Mouse (Mus musculus): ENCODE measurements around the gene Cep152.

- TF ChIP-seq CTCF (IDR thresholded peaks at IDR 0.05; ENCODE audit: borderline replicate concordance, extremely low read depth, insufficient read depth, insufficient read length) (no peak), POLR2A (IDR thresholded peaks at IDR 0.05; ENCODE audit: borderline replicate concordance, extremely low read depth, insufficient read depth, insufficient read length, poor library complexity, severe bottlenecking) (no peak)
Observed at GRCm38 (mm10) chr2:125540579-125540978, 84.3 kb downstream of the Cep152 start.

Data from brain, embryonic 14.5 days (tissue).